Mouse (Mus musculus) cortical plate, adult 2 months (tissue): Measurements from ENCODE around the gene Specc1.

Experiments used
- CTCF ChIP-seq: fragments of 200-500 bp; IDR thresholded peaks from 2 replicates; pipeline ENCODE4 v1.5.1; 2011; ENCODE audit warnings: mild to moderate bottlenecking, control low read depth, low read length; ENCODE audit not compliant: insufficient read depth; ENCODE audit errors: extremely low read depth
- POLR2A ChIP-seq: fragments of 200-500 bp; IDR thresholded peaks from 2 replicates; pipeline ENCODE4 v1.6.1; 2011; ENCODE audit warnings: mild to moderate bottlenecking, low read length, control low read depth; ENCODE audit not compliant: insufficient read depth; ENCODE audit errors: extremely low read depth

DNA sequence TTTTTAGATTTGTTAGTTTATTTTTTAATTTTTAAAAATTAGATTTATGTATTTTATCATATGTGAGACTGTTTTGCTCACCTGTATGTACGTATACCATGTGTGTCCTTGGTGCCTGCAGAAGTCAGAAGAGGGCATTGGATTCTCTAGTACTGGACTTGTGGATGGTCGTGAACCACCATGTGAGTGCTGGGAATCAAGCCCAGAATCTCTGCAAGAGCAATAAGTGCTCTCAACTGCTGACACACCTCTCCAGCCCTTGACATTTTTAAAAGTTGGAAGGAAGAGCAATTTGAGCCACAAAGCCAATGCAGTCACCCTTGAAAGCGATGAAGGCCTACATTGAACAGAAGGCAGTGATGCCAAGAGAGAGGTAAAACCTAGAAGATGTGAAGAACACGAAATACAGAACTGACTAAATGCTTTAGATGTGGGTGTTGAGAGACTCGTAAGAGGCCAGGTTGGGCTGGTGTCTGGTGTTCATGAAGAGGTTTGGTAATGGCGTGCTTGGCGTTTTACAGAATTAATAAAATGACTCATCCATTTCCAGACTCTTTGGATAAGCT, 117.1 kb downstream of the Specc1 start:
- TF ChIP-seq CTCF (no peak), POLR2A (no peak)
